Mouse (Mus musculus): Measurements from ENCODE around the gene Serinc2.

DNA sequence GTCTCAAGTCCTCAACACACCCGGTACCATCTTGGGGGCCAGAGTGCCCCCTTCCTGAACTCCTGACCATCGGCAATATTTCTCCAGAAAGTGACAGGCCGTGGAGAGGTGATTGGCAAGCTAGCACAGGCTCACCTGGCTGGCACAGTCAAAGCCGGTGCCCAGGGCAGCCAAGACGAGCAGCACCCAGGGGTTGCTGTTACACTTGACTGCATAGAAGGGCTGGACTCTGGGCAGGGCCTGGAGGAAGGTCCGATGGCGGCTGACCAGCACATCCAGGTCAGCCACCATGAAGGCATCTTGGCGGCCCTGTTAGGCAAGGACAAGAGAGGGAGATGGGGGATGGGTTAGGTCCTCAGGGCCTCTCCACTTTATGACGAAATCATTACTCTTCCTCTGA, 58.8 kb downstream of the Serinc2 start:
- no peak for TF ChIP-seq CTCF (IDR thresholded peaks at IDR 0.05; ENCODE audit: extremely low read depth, insufficient read depth, low read length)
- no peak for TF ChIP-seq POLR2A (IDR thresholded peaks at IDR 0.05; ENCODE audit: extremely low read depth, insufficient read depth, low read length)
